Mouse (Mus musculus) embryo, embryonic 10.5 days (tissue): ENCODE results near the gene Esx1.

Source experiments
- DNase-seq: peaks from one replicate; pipeline ENCODE4 v3.0.0-alpha.2; 2015; ENCODE audit warnings: low spot score

Gene Esx1

DNA sequence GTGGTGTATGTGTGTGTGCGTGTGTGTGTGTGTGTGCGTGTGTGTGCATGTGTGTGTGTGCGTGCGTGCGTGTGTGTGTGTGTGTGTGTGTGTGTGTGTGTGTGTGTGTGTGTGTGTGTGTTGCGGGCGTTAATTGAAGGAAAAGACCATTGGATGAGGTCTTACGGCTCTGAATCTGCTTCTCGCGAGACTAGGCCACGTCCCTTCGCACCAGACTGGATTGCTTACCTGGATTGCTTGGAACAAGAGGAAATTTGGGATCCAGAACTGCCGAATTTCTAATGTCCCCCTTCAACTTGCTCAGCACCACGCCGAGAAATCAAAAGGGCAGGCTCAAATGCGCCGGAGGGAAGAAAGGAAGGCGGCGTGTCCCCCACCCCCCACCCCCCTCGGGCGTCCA, at the start of gene Esx1:
Esx1 (minus strand) TSS at position 366 of the 400 bp plus-strand sequence.
- no peak for DNase-seq

DNA sequence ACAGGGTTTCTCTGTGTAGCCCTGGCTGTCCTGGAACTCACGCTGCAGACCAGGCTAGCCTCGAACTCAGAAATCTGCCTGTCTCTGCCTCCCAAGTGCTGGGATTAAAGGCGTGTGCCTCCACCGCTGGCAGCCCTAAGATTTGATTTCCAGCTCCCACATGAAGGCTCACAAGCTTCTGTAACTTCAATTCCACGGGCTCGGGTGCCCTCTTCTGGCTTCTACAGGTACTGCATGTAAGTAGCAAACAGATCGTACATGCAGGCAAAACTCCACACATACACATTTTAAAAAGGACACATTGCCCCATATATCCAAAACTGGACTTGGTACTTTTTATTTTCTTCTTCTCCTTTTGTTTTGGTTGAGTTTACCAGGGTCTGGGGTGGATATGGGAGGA, 48.1 kb upstream of the Esx1 start:
- peak; percentile 30 for DNase-seq

DNA sequence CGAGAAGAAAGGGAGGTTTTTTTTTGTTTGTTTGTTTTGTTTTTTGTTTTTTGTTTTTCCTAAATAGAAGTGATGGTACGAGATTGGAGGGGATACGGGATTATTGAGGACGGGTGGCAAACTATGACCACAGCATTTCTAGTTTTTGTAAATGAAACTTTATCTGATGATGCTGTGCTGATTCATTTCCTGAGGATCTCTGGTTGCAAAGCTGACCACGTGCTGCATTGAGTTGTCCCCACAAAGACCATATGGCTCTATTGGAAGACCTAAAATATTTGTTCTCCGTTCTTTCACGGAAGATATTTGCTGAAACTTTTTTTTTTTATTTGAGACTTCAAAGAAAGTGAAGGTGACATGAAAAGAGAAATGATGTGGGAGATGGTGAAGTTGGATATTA, 45.8 kb upstream of the Esx1 start:
- no peak for DNase-seq

DNA sequence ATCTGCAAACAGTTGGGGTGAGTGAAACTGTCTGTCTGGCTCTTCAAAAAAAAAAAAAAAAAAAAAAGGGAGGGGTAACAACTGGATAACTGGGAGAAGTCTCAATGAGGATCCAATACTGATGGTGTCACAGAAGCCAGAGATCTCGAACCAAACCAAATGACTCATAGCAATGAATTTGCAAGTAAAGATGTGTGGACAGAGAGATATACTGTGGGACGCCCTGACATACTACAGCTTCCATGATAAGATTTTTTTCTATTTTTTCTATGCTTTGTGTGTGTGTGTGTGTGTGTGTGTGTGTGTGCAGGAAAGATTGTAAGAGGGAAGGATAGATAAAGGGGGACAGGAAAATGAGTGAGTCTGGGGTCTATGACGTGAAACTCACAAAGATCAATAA, 43.7 kb upstream of the Esx1 start:
- no peak for DNase-seq

DNA sequence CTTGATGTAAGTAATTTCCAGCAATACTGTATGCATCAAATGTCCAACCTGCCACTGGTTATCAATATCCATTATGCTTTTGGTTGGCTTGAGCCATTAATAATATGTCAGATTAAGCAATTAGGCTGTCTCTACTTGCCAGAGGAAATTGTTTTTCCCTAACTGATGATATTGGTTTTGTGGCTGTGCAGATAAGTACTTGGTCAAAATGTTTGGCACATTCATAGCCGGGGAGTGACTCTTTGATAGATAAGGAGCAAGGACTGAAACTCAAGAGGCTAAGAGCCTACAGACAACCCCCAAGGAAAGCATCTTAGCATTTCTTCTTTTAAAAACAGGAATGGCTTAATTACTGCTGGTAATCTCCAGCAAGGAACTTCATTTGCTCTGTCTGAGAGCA, 40.8 kb upstream of the Esx1 start:
- DNase-seq: no peak

DNA sequence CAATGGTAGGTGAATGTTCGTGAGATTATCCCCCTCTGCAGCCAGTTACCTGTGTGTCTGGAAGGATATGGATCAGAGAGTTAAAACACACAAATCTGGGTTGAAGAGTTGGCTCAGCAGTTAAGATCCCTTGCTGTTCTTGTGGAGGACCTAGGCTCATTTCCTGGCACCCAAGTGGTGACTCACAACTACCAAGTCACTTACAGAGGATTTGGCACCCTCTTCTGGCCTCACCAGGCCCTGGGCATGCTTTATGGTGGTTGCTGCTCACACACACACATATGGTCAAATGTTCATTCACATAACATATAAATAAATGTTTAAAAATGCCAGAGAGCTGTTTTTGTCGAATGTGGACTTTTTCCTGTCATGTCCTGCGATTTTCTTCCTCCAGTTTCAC, 39.1 kb upstream of the Esx1 start:
- DNase-seq: no peak

DNA sequence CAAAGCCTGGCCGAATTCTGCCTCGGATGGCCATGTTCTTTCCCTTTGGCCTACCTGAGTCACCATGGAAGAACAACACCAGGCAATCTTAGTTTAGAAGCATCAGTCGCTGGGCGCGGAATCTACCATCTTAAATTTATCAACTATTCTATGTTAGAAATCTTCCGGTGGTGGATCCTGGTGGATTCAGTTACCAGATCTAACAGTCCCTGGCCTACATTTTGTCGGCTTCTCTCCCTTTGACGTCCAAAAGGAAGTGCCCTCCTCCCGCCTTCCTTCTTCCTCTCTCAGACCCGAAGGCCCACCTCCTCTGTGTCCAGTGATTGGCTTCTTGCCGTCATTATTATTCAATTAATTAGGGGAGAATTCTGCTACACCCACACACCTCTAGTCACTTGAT, 27.2 kb upstream of the Esx1 start:
- no peak for DNase-seq

DNA sequence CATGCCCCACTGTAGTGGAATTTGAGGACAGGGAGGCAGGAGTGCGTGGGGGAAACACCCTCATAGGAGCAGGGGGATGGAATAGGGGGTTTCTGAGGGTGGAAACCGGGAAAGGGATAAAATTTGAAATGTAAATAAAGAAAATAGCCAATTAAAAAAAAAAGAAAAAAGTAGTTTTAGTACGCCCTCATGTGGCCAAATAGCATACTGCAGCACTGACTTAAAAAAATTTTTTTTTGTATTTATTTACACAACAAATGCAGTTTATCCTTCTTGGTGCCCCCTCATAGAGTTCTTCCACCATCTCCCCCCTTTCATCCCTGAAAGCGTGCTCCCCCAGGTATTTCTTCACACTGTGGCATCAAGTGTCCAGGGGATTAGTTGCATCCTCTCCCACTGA, 22.8 kb upstream of the Esx1 start:
- no peak for DNase-seq

DNA sequence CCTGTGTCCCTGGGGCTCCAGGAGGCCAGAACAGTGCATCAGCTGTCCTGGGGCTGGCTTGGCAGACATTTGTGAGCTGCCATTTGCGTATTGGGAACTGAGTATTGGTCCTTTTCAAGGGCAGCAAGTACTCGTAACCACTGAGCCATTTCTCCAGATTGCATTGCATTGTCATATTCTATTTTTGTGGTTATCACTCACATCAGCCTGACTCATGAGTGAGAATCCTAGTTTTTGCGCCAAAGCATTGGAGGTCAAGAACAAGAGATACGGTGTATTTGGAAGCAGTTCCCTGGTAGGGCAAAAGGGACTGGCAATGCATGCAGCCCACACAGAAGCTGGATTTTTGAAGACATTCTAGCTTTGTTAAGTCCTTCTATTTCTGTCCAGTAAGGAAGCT, 21.8 kb upstream of the Esx1 start:
- no peak for DNase-seq

DNA sequence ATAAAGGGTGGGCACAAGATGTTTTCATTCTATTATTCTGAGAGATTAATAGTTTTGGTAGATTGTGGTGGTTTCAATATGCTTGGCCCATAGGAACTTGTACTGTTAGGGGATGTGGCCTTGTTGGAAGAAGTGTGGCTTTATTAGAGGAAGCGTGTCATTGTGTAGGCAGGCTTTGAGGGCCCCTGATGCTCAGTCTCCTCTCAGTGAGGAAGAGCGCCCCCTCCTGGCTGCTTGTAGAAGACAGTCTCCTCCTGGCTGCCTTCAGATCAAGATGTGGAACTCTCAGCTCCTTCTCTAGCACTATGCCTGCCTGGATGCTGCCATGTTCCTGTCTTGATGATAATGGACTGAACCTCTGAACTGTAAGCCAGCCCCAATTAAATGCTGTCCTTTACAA, 20.7 kb upstream of the Esx1 start:
- peak; percentile 36 for DNase-seq

DNA sequence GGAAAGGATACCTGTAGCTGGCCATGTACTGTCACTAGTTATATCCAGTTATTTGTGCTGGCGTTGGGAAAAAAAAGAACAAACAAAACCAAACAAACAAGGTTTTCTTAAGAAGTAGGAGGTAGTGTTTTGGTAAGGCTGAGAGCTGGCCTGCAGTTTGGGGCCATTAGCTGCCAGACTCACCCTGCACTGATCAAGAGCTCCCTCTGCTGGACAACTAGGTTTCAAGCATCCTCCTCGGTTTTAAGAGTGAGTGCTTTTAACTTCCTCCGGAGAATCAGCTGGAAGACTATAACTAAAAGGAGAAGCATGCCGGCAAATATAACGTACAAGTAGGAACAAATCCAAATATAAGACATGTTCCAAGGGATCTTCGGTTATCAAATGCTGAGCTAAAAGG, 19.8 kb upstream of the Esx1 start:
- peak; percentile 83 for DNase-seq

DNA sequence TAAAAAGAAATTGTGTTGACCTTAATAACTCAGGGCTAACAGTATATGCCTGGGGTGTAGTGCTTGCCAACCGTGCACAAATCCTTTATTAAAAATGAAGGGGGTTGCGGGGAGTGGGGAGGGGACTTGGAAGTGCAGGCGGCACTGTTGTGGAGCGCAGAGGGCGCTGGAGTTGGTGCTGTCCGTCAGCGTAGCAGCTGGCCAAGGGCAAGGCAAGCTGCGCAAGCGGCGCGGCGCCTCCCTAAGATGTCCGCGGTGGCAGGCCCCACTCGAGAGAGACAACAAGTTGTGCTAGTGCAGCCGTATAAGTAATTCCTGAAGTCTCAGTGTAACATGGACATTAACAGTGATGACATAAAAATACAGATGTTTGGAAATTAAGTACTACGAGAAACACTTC, 5.7 kb upstream of the Esx1 start:
- DNase-seq: no peak

DNA sequence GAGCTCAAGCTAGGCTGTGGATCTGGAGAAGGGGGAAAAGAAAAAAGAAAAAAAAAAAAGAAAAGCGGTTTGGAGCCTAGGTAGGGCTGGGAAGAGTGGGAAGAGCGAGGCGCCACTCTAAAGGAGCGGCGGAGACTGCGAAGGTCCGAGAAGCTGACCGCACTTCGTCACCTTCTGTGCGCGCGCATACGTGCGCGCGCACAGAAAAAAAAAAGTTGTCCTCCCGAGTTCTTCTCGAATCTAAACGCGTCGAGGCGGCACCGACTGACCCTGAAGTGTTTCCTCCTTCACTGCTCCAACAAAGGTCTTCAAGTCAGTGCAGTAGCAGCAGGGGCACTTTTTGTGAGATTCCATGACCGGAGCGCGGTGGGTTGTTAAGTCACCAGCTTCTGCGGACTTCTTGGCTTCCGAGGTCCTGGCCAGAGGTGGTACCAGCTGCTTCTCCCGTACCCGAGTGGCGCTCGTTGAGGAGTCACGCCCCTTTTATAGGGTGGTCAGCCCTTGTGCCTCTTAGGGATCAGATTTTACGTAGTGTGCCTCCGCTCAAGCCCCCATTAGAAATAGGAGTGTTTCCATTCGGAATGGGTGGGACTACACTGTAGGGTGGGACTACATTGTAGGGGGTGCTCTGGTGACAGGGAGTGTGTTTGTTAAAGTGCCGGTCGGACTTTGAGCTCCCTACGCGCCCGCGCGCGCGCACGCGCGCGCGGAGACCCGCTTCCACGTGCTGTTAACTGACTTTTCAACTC, 2.0 kb downstream of the Esx1 start:
- DNase-seq: no peak

DNA sequence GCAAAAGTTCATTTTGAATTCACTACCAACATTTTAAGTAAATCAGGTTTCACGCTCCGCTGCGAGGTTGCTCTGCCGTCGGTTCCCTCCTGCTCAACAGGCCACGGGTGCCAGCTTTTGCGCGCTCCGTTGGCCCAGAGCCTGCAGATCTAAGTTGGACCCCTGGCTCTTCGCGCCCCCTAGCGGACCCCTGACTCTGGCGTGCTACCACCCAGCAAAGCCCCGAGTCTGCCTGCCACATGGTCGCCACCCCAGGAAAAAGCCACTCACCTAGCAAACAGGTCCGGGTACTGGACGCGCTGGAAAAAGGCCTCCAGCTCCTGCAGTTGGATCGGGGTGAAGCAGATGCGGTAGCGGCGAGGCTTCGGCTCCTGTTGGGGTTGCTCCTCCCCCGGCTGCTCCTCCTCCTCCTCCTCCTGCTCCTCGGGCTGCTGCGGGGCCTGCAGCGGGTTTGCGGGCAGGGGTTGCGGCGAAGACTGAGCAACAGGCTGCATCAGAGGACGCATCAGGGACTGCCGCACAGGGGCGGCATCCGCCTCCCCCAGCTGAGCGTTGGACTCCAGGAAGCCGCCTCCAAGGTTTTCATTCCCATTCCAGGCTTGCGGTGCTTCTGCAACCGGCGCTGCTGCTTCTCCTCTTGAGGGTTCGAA, 3.7 kb downstream of the Esx1 start:
- DNase-seq: peak; percentile 78

DNA sequence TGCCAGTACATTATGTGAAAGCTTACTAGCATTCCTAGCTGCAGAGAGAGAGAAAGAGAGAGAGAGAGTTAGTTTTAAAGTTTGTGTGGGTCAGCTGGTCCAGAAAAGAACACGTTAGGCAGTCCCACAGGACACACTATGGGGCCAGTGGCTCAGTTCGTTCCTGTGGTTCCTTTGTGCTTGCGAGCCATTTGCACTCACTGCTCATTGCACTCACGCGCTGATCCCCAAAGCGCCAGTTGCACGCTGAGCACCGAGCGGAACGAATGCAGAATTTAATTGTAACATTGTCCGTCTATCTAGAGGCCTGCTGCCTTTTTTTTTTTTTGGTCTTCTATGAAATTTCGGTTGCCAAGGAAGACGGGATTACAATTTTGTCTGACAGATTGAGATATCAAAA, 15.4 kb downstream of the Esx1 start:
- DNase-seq: no peak

DNA sequence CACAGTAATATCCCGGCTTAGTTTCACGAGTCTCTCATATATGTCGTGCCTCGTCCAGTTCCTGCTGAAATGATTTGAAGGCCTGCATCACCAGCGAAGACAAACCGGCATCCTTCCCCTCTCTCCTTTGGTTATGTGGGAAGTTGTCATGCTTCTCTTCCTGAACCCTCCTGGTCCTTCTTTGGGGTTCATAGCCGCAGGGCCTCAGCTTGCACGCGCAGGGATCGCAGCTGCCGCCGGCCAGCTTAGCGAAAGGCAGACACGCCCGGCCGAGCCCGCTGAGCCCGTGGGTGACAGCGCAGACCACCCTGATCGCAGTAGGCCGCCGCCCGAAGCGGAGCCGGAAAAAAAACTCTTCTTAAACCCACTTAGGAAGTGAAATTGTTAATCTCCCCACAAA, 17.4 kb downstream of the Esx1 start:
- no peak for DNase-seq
